In the genomic region with DNA sequence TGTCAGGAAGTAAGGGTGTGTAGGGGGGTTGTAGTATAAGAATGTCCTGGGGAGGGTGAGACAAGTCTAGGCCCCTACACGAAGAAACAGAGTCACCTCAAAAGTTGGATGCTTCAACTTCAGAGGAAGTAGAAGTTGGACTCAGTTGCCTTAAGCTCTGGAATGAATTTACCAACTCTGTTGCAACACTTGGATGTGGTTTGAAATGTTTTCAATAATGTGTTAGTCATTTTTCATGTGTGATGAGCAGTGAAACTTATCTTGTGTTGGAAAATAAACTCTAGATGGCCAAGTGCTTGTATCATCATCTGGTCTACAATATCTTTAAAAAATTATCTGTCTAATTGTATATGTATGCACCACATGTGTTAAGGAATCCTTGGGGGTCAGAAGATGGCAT, we compare ENCODE assay signal across 27 mouse cellular contexts. TPM values are rescaled to one million over a fixed set of nuclear protein-coding genes. Genes with fewer than 3 reads are reported as not detected.
DNase-seq lines count a peak whose midpoint lies in the region; TF ChIP-seq lines count a peak whose summit lies in the region.
"Had no signal": no experiment of that assay in that cellular context is flagged by ENCODE, and none has a peak within 500 bp of the region (broad histone marks: within the 10 kb centered on the region; RNA-seq: fewer than 3 reads in every experiment).

No protein-coding gene starts in this region.

- no peak overlapping the region for H3K4me3 ChIP-seq in embryonic fibroblast, embryonic 13.5 days (ENCODE audit: insufficient read depth, low read length)
- H3K4me3 ChIP-seq in forebrain, embryonic 10.5 days = no peak overlapping the region
- H3K4me3 ChIP-seq: embryonic facial prominence, embryonic 13.5 days; forebrain, embryonic 15.5 days; heart, embryonic 12.5 days; hindbrain, embryonic 10.5 days; hindbrain, embryonic 15.5 days had no signal

- no peaks in the 10 kb centered on the region for H3K27me3 ChIP-seq in forebrain, embryonic 10.5 days (ENCODE audit: poor library complexity, severe bottlenecking)
- H3K27me3 ChIP-seq: embryonic facial prominence, embryonic 13.5 days; forebrain, embryonic 15.5 days; heart, embryonic 12.5 days; hindbrain, embryonic 15.5 days had no signal

- WGBS in forebrain, embryonic 10.5 days = 89% methylated on average over 1 of the region's 1 CpGs

- no peaks in the 10 kb centered on the region for H3K9me3 ChIP-seq in forebrain, embryonic 10.5 days
- H3K9me3 ChIP-seq: embryonic facial prominence, embryonic 13.5 days; forebrain, embryonic 15.5 days; heart, embryonic 12.5 days; hindbrain, embryonic 10.5 days; hindbrain, embryonic 15.5 days had no signal

- H3K4me1 ChIP-seq in embryonic fibroblast, embryonic 13.5 days (ENCODE audit: control insufficient read depth, insufficient read depth, low read length) = peaks cover 5% of the 10 kb centered on the region; the same call in 1 of the 2 replicates
- no peaks in the 10 kb centered on the region for H3K4me1 ChIP-seq in forebrain, embryonic 10.5 days
- H3K4me1 ChIP-seq: forebrain, embryonic 15.5 days; heart, embryonic 12.5 days; hindbrain, embryonic 10.5 days; hindbrain, embryonic 15.5 days had no signal

- TF ChIP-seq POLR2A in embryonic fibroblast, embryonic 13.5 days (IDR thresholded peaks at IDR 0.05; ENCODE audit: low read depth, low read length) = no peak

- intact Hi-C loops in left cerebral cortex, postnatal 25 days (cut with DNase I) = no loop called here

- H3K36me3 ChIP-seq in forebrain, embryonic 10.5 days (replicated peaks) = no peaks in the 10 kb centered on the region
- H3K36me3 ChIP-seq: embryonic facial prominence, embryonic 13.5 days; forebrain, embryonic 15.5 days; heart, embryonic 12.5 days; hindbrain, embryonic 10.5 days; hindbrain, embryonic 15.5 days had no signal

- peak overlapping the region; percentile 19 for H3K27ac ChIP-seq in embryonic fibroblast, embryonic 13.5 days (ENCODE audit: insufficient read depth, low read length)
- no peak overlapping the region for H3K27ac ChIP-seq in forebrain, embryonic 10.5 days
- H3K27ac ChIP-seq: embryonic facial prominence, embryonic 13.5 days; forebrain, embryonic 15.5 days; hindbrain, embryonic 10.5 days; hindbrain, embryonic 15.5 days had no signal

- no peak for TF ChIP-seq CTCF in embryonic fibroblast, embryonic 13.5 days (IDR thresholded peaks at IDR 0.05; ENCODE audit: borderline replicate concordance, insufficient read depth, low read length)

- DNase-seq in 3T3-L1 (ENCODE audit: low read depth, low spot score) (peak; percentile 89), NIH3T3 (ENCODE audit: low read depth) (peak; percentile 85), liver (no peak)
- peak; percentile 34 for DNase-seq in skeletal muscle tissue, adult 2 months (ENCODE audit: low read depth, low spot score)
- no peak for DNase-seq in left cerebral cortex, postnatal 25 days (ENCODE audit: low spot score in 2 of 2)
- DNase-seq in forebrain, embryonic 10.5 days (ENCODE audit: extremely low spot score, low spot score) = no peak
- DNase-seq: adrenal gland, postnatal 10 days; B cell, adult 2 months; cerebellum, adult 11-12 months; cerebellum, adult 9-11 months; cerebellum, postnatal 36 days; gastrocnemius, postnatal 10 days had no signal

RNA-seq across cellular contexts. Expression of gene 4930558C23Rik, which starts 5.1 kb away (rescaled TPM):
- not detected in 2 replicates for polyA plus RNA-seq in embryonic fibroblast, embryonic 13.5 days (2011; ENCODE audit: insufficient read length, low read depth, missing spikeins)
- not detected for total RNA-seq in left cerebral cortex, postnatal 25 days (2021)
- polyA plus RNA-seq in forebrain, embryonic 10.5 days (2016; fragmentation: Nextera tagmentation; extraction: Ambion mirVana) = not detected in 2 replicates
- total RNA-seq: adrenal gland, postnatal 10 days; adrenal gland, postnatal 4 days; gastrocnemius, postnatal 10 days; heart, adult 8-10 months; heart, postnatal 25 days; MEL had no signal
- polyA plus RNA-seq: embryonic facial prominence, embryonic 13.5 days; forebrain, embryonic 11.5 days; forebrain, embryonic 15.5 days; gonadal fat pad, adult 2 months; heart, embryonic 12.5 days; heart, embryonic 16.5 days; hindbrain, embryonic 10.5 days; hindbrain, embryonic 15.5 days; inflammation-experienced regulatory T-cells, adult 6 months; intestine, postnatal 0 days had no signal

RNA-seq across cellular contexts. Expression of gene Arnt, which starts 26.5 kb away (rescaled TPM):
- 56.8 and 72.1 TPM in 2 replicates for polyA plus RNA-seq in embryonic fibroblast, embryonic 13.5 days (2011; ENCODE audit: insufficient read length, low read depth, missing spikeins)
- 10 to 100 TPM; 32.5 to 37.0 TPM for total RNA-seq in left cerebral cortex, postnatal 25 days (2021)
- polyA plus RNA-seq in forebrain, embryonic 10.5 days (2016; fragmentation: Nextera tagmentation; extraction: Ambion mirVana) = 29.7 and 33.3 TPM in 2 replicates

RNA-seq across cellular contexts. Expression of gene Setdb1, which starts 50.7 kb away (rescaled TPM):
- 28.6 and 34.3 TPM in 2 replicates for polyA plus RNA-seq in embryonic fibroblast, embryonic 13.5 days (2011; ENCODE audit: insufficient read length, low read depth, missing spikeins)
- 10 to 100 TPM; 34.7 to 37.4 TPM for total RNA-seq in left cerebral cortex, postnatal 25 days (2021)
- polyA plus RNA-seq in forebrain, embryonic 10.5 days (2016; fragmentation: Nextera tagmentation; extraction: Ambion mirVana) = 59.1 and 64.2 TPM in 2 replicates

Comparison
In these comparisons a context has a peak if more than half of its experiments do, and no peak if none do; other contexts are left out.
1. DNase-seq: peak in 3T3-L1 (single experiment), NIH3T3 (single experiment) and skeletal muscle tissue, adult 2 months (single experiment); none in left cerebral cortex, postnatal 25 days (0 of 2), liver (single experiment) and forebrain, embryonic 10.5 days (single experiment).